Mouse (Mus musculus) ES-E14 (cell line): ENCODE data around the gene 9930022D16Rik. TPM values are rescaled to one million over a fixed set of nuclear protein-coding genes. Genes with fewer than 3 reads are reported as not detected.

Experiments used
- DNase-seq: peaks from one replicate; pipeline ENCODE4 v3.0.0-alpha.2; 2013; ENCODE audit warnings: low read depth, low spot score
- H3K27ac ChIP-seq: 2 replicates; pipeline ENCODE4 v1.5.1; 2012; ENCODE audit warnings: low read depth, mild to moderate bottlenecking, low read length, moderate library complexity, mixed read lengths; ENCODE audit not compliant: poor library complexity, insufficient read depth, severe bottlenecking
- H3K36me3 ChIP-seq: 2 replicates; pipeline ENCODE4 v1.6.1; 2012; ENCODE audit warnings: mild to moderate bottlenecking, low read length, moderate library complexity, mixed read lengths; ENCODE audit not compliant: control insufficient read depth, poor library complexity, insufficient read depth, severe bottlenecking
- H3K4me1 ChIP-seq, 2 experiments: fragments of 150-350 bp in 1 of 2; sonication (generic) in 1 of 2; 2 replicates each; pipeline ENCODE4 v1.6.1; 2012; ENCODE audit warnings: low read length in 2 of 2, mild to moderate bottlenecking in 1 of 2, mixed read lengths in 1 of 2; ENCODE audit not compliant: control insufficient read depth in 2 of 2, insufficient read depth in 2 of 2, poor library complexity in 1 of 2
- H3K4me3 ChIP-seq, 2 experiments: fragments of 150-350 bp in 1 of 2; sonication (generic) in 1 of 2; 2 replicates each; pipeline ENCODE4 v1.5.1; 2012; ENCODE audit warnings: low read length in 2 of 2, low read depth in 1 of 2, mild to moderate bottlenecking in 1 of 2, mixed read lengths in 1 of 2; ENCODE audit not compliant: insufficient read depth in 1 of 2, poor library complexity in 1 of 2, severe bottlenecking in 1 of 2
- H3K9ac ChIP-seq: 2 replicates; pipeline ENCODE4 v1.6.1; 2012; ENCODE audit warnings: low read depth, mild to moderate bottlenecking, low read length, mixed read lengths; ENCODE audit not compliant: poor library complexity, insufficient read depth, severe bottlenecking
- H3K9me3 ChIP-seq: fragments of 150-350 bp; sonication (generic); 2 replicates; pipeline ENCODE4 v1.6.1; 2012; ENCODE audit warnings: low read depth, mild to moderate bottlenecking, low read length; ENCODE audit not compliant: control insufficient read depth, insufficient read depth
- CHD2 ChIP-seq: IDR thresholded peaks from 2 replicates; pipeline ENCODE4 v1.6.1; 2014; ENCODE audit warnings: mild to moderate bottlenecking, low read depth, low read length, inconsistent platforms
- HCFC1 ChIP-seq: IDR thresholded peaks from 2 replicates; pipeline ENCODE4 v1.6.1; 2012; ENCODE audit warnings: low read length, inconsistent platforms, borderline replicate concordance; ENCODE audit not compliant: insufficient read depth
- MAFK ChIP-seq: IDR thresholded peaks from 2 replicates; pipeline ENCODE4 v1.6.1; 2014; ENCODE audit warnings: mild to moderate bottlenecking, low read depth, low read length, inconsistent platforms; ENCODE audit not compliant: insufficient read depth
- ZC3H11A ChIP-seq: IDR thresholded peaks from 2 replicates; pipeline ENCODE4 v1.6.1; 2012; ENCODE audit warnings: low read depth, mild to moderate bottlenecking, inconsistent platforms, low read length, borderline replicate concordance
- ZNF384 ChIP-seq: IDR thresholded peaks from 2 replicates; pipeline ENCODE4 v1.6.1; 2012; ENCODE audit warnings: low read depth, low read length, inconsistent platforms
- in situ Hi-C, 2 experiments: fragments of 600-800 bp; cut with MboI; formaldehyde crosslinking; loops; one replicate each; pipeline ENCODE4 v1.15.1; 2025; ENCODE audit warnings: low sequenced_read_pairs in 2 of 2, inconsistent platforms in 1 of 2; ENCODE audit not compliant: unreplicated experiment in 2 of 2
- total RNA-seq: library from RNA; depleted of rRNA; stranded (reverse); fragments of 300-350 nt; gene quantifications from 2 replicates; pipeline ENCODE4 v1.2.3, GENCODE M21; 2012

9930022D16Rik gene
- total RNA-seq, 1 experiment, result not detected

DNA sequence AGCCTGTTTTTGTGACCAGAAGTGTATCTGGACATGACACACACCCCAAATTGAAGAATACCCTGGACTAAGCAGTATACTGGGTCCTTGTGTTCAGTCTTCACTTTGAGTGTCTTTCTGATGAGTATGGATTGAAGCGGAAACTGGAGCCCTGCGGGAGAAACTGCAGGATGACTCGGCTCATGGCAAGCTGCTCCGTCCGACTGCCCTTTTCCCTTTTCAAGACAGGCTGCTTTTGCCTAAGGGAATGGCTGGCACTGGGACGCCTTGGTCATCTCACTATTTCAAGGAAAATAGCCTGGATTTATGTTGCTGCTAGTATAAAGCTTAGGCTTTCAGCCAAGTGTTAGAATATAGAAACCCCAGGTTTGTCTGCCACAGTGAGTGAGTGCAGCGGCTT lies 22.5 kb upstream of the 9930022D16Rik start:
- in situ Hi-C loops, result no loop called here
- DNase-seq, result no peak
- H3K4me3 ChIP-seq, result no peak overlapping the region
- H3K9me3 ChIP-seq, result no peaks in the 10 kb centered on the region
- H3K36me3 ChIP-seq, result peaks cover 7% of the 10 kb centered on the region; the same call in 1 of the 2 replicates
- no peak overlapping the region for H3K27ac ChIP-seq
- no peak for TF ChIP-seq ZNF384
- no peak overlapping the region for H3K9ac ChIP-seq
- no peaks in the 10 kb centered on the region for H3K4me1 ChIP-seq

DNA sequence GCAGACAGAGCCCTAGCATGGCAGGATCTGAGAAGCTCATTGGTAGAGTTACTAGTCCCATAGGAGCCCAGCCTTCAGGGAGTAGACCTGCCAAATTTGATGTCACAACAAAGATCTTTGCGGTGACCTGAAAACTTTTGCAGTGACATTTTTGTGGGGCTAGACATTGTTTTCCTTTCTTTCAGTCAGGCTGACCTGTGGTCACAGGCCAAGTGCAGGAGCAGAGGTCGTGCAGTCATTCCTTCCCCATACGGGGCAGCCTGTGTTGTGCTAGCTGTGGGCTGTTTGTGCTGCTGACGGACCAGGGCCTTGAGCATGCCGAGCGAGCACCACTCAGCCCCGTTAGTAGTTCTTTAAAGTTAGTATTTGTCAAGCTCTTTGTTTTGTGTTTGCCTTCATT lies 22.0 kb upstream of the 9930022D16Rik start:
- in situ Hi-C loops, result no loop called here
- no peak overlapping the region for H3K4me3 ChIP-seq
- peaks cover 8% of the 10 kb centered on the region; the same call in 1 of the 2 replicates for H3K36me3 ChIP-seq
- H3K4me1 ChIP-seq, result no peaks in the 10 kb centered on the region
- no peak for TF ChIP-seq HCFC1
- TF ChIP-seq ZC3H11A, result no peak
- no peak for TF ChIP-seq MAFK
- no peak for TF ChIP-seq CHD2
- no peak for TF ChIP-seq ZNF384
- H3K27ac ChIP-seq, result no peak overlapping the region
- H3K9me3 ChIP-seq, result no peaks in the 10 kb centered on the region
- DNase-seq, result no peak
- H3K9ac ChIP-seq, result no peak overlapping the region

DNA sequence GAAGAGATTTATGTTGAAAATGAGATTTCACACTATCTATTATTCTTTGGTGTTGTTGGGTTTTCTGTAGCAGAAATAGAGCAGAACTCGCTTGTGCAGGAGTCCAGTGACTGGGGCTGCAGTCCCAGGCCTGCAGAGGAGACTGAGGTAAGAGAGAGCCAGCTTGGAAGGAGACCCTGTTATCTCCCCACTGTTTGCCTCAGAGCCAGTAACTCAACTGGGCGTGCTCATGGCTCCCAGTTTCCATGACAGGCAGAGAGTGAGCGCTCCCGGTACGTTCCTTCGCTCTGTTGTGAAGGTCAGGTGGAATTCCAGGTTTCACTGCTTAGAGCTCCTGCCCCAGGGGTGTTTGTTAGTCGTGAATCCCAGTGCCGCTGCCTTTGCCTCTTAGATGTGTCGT lies 21.1 kb upstream of the 9930022D16Rik start:
- no peak for DNase-seq
- no peak overlapping the region for H3K4me3 ChIP-seq
- no peaks in the 10 kb centered on the region for H3K9me3 ChIP-seq
- peaks cover 12% of the 10 kb centered on the region; the same call in 1 of the 2 replicates for H3K36me3 ChIP-seq
- H3K9ac ChIP-seq, result no peak overlapping the region
- no peak overlapping the region for H3K27ac ChIP-seq
- no peaks in the 10 kb centered on the region for H3K4me1 ChIP-seq
- in situ Hi-C loops, result no loop called here
- TF ChIP-seq HCFC1 (no peak), MAFK (no peak), ZC3H11A (no peak), ZNF384 (no peak)

GRCm38 (mm10) chr11:109394758-109395157 lies 19.0 kb upstream of the 9930022D16Rik start:
- H3K36me3 ChIP-seq, result peaks cover 19% of the 10 kb centered on the region; the same call in 1 of the 2 replicates
- H3K4me3 ChIP-seq, result no peak overlapping the region
- in situ Hi-C loops, result no loop called here
- H3K4me1 ChIP-seq, result no peaks in the 10 kb centered on the region
- TF ChIP-seq ZNF384 (no peak), CHD2 (no peak), ZC3H11A (no peak), MAFK (no peak), HCFC1 (no peak)
- no peak overlapping the region for H3K27ac ChIP-seq
- H3K9ac ChIP-seq, result no peak overlapping the region
- H3K9me3 ChIP-seq, result no peaks in the 10 kb centered on the region
- DNase-seq, result no peak

GRCm38 (mm10) chr11:109395291-109395690 lies 18.4 kb upstream of the 9930022D16Rik start:
- in situ Hi-C loops, result no loop called here
- no peaks in the 10 kb centered on the region for H3K4me1 ChIP-seq
- no peak for DNase-seq
- no peak for TF ChIP-seq MAFK
- TF ChIP-seq ZNF384, result no peak
- no peak for TF ChIP-seq HCFC1
- no peak for TF ChIP-seq ZC3H11A
- no peak for TF ChIP-seq CHD2
- no peak overlapping the region for H3K9ac ChIP-seq
- H3K36me3 ChIP-seq, result peaks cover 19% of the 10 kb centered on the region; the same call in 1 of the 2 replicates
- no peak overlapping the region for H3K4me3 ChIP-seq
- no peaks in the 10 kb centered on the region for H3K9me3 ChIP-seq
- H3K27ac ChIP-seq, result no peak overlapping the region
